Mouse (Mus musculus) testis, adult 2 months (tissue): ENCODE data around the gene Cog1. TPM values are rescaled to one million over a fixed set of nuclear protein-coding genes. Genes with fewer than 3 reads are reported as not detected.
A peak's percentile ranks its signal among the peaks of the same experiment; 100 is the strongest.

ENCODE experiments used
- H3K27ac ChIP-seq: fragments of 200-500 bp; 2 replicates; pipeline ENCODE4 v1.5.1; 2012; ENCODE audit warnings: low read depth, low read length; ENCODE audit not compliant: control insufficient read depth, insufficient read depth
- H3K27me3 ChIP-seq: fragments of 200-500 bp; 2 replicates; pipeline ENCODE4 v1.6.1; 2012; ENCODE audit warnings: mild to moderate bottlenecking, low read length, moderate library complexity; ENCODE audit not compliant: control insufficient read depth, insufficient read depth
- H3K36me3 ChIP-seq: fragments of 200-500 bp; 2 replicates; pipeline ENCODE4 v1.6.1; 2012; ENCODE audit warnings: mild to moderate bottlenecking, low read length; ENCODE audit not compliant: control insufficient read depth, insufficient read depth
- H3K4me1 ChIP-seq: fragments of 200-500 bp; 2 replicates; pipeline ENCODE4 v1.6.1; 2012; ENCODE audit warnings: low read length; ENCODE audit not compliant: control insufficient read depth, insufficient read depth
- H3K4me3 ChIP-seq: fragments of 200-500 bp; 2 replicates; pipeline ENCODE4 v1.5.1; 2012; ENCODE audit warnings: low read depth, mild to moderate bottlenecking, low read length, moderate library complexity, mixed read lengths; ENCODE audit not compliant: control insufficient read depth
- CTCF ChIP-seq: fragments of 200-500 bp; IDR thresholded peaks from 2 replicates; pipeline ENCODE4 v1.5.1; 2012; ENCODE audit warnings: low read depth, mild to moderate bottlenecking, inconsistent platforms, low read length, moderate library complexity; ENCODE audit not compliant: control insufficient read depth, insufficient read depth, insufficient replicate concordance
- POLR2A ChIP-seq: fragments of 200-500 bp; IDR thresholded peaks from 2 replicates; pipeline ENCODE4 v1.6.1; 2012; ENCODE audit warnings: low read depth, mild to moderate bottlenecking, inconsistent platforms, low read length, moderate library complexity; ENCODE audit not compliant: control insufficient read depth
- polyA plus RNA-seq: library from polyadenylated mRNA; depleted of rRNA; stranded (reverse); fragments of >200 nt; gene quantifications from 2 replicates; pipeline ENCODE4 v1.2.3, GENCODE M21; 2012

Cog1 gene
- polyA plus RNA-seq, 1 experiment, result 50.2 TPM

GRCm38 (mm10) chr11:113705966-113706652 lies 57.1 kb downstream of the Cog1 start:
- H3K27ac ChIP-seq, result no peak overlapping the region
- H3K27me3 ChIP-seq, result no peaks in the 10 kb centered on the region
- TF ChIP-seq CTCF (no peak), POLR2A (no peak)
- peaks cover 20% of the 10 kb centered on the region for H3K4me1 ChIP-seq
- no peaks in the 10 kb centered on the region for H3K36me3 ChIP-seq
- H3K4me3 ChIP-seq, result no peak overlapping the region

- Histone ChIP-seq H3K36me3 (no peaks in the 10 kb centered on the region), H3K27me3 (no peaks in the 10 kb centered on the region), H3K4me3 (peak overlapping the region; percentile 75), H3K4me1 (peaks cover 20% of the 10 kb centered on the region), H3K27ac (no peak overlapping the region)
- TF ChIP-seq POLR2A (no peak), CTCF (no peak)
Measured at GRCm38 (mm10) chr11:113708629-113709213, 59.8 kb downstream of the Cog1 start.

GRCm38 (mm10) chr11:113709272-113709671 lies 60.3 kb downstream of the Cog1 start:
- no peak overlapping the region for H3K27ac ChIP-seq
- TF ChIP-seq POLR2A (no peak), CTCF (no peak)
- H3K27me3 ChIP-seq, result no peaks in the 10 kb centered on the region
- H3K36me3 ChIP-seq, result no peaks in the 10 kb centered on the region
- H3K4me3 ChIP-seq, result peak overlapping the region; percentile 75
- peaks cover 18% of the 10 kb centered on the region for H3K4me1 ChIP-seq

GRCm38 (mm10) chr11:113709731-113710256 lies 60.8 kb downstream of the Cog1 start, which contains the start of gene Cpsf4l:
Gene Cpsf4l (minus strand): TSS chr11:113710017.
- no peak for TF ChIP-seq POLR2A
- no peaks in the 10 kb centered on the region for H3K27me3 ChIP-seq
- peak within 1 kb of the TSS; percentile 74 for H3K27ac ChIP-seq
- no peaks in the 10 kb centered on the region for H3K36me3 ChIP-seq
- H3K4me3 ChIP-seq, result peak within 1 kb of the TSS; percentile 75
- H3K4me1 ChIP-seq, result peaks cover 18% of the 10 kb centered on the region

GRCm38 (mm10) chr11:113710257-113710777 lies 61.3 kb downstream of the Cog1 start:
- TF ChIP-seq CTCF (no peak), POLR2A (peak; percentile 13; the same call in 1 of the 2 replicates)
- Histone ChIP-seq H3K4me3 (peak overlapping the region; percentile 57), H3K36me3 (no peaks in the 10 kb centered on the region), H3K27me3 (no peaks in the 10 kb centered on the region), H3K4me1 (peaks cover 18% of the 10 kb centered on the region), H3K27ac (peak overlapping the region; percentile 74)

- TF ChIP-seq POLR2A, result no peak
- Histone ChIP-seq H3K27ac (no peak overlapping the region), H3K4me3 (peak overlapping the region; percentile 57; the same call in 1 of the 2 replicates), H3K27me3 (no peaks in the 10 kb centered on the region), H3K36me3 (no peaks in the 10 kb centered on the region), H3K4me1 (peaks cover 18% of the 10 kb centered on the region)
Measured at GRCm38 (mm10) chr11:113711061-113711460, 62.1 kb downstream of the Cog1 start.

- H3K4me1 ChIP-seq, result peaks cover 14% of the 10 kb centered on the region
- peak; percentile 10; the same call in 1 of the 2 replicates for TF ChIP-seq CTCF
- no peak for TF ChIP-seq POLR2A
- H3K27ac ChIP-seq, result no peak overlapping the region
- no peaks in the 10 kb centered on the region for H3K36me3 ChIP-seq
- no peaks in the 10 kb centered on the region for H3K27me3 ChIP-seq
- H3K4me3 ChIP-seq, result no peak overlapping the region
Measured at GRCm38 (mm10) chr11:113715078-113715674, 66.2 kb downstream of the Cog1 start.
